Mouse (Mus musculus) urinary bladder, postnatal 4 days (tissue): ENCODE measurements at regions not wholly inside any gene's neighbourhood (a gene's known extent, or its start where the extent isn't known, plus 50 kb on each side); places are given as distances from the start of the nearest gene placed in this dataset.
A peak's percentile ranks its signal among the peaks of the same experiment; 100 is the strongest.
"Not testable (repeated sequence)": the region's sequence is repeated elsewhere in the genome, so short reads cannot be mapped to it uniquely, and the experiment has no call there.

Experiments used
- DNase-seq, 2 experiments: peaks; one replicate each; pipeline ENCODE4 v3.0.0; 2021 to 2022; ENCODE audit warnings: low spot score in 2 of 2

DNA sequence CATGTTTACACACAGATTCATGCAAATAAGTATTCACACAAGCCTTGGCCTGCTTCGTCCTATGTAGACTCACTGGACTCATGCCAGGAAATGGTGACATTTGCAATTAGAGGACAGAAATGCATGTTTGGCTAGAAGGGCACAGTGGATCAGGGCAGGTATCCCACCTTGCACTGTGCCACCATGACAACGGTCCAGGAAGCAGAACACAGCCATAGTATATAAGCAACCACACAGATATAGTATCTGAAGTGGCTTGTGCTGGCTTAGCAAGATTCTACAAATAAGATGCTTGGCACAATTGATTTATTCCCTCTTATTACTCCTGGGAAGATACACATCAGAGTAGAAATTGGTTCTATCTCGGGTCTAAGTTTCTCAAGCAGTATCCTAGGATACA is 218.0 kb downstream of the Unc5cl start:
- no peak for DNase-seq

- peak in 1 of 2 experiments; percentile 5 for DNase-seq
These were observed 223.6 kb downstream of the Unc5cl start for GRCm38 (mm10) chr17:48678216-48678832.

DNA sequence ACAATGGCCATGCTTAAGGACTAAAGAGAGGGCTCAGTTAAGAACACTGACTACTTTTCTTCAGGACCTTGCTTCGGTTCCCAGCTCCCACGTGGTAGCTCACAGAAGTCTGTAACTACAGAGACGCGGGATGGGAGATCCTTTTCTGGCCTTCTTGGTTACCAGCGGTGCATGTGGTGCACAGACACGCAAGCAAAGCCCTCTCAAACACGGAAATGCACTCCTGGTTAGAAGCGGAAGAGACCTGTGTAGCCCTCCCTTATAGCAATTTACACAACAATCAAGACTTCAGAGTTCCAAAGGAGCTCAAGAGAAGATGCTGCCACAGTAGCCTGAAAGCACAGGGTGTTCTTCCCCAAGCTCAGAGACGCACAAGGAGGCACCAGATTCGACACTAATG is 225.6 kb downstream of the Unc5cl start:
- DNase-seq, result no peak

DNA sequence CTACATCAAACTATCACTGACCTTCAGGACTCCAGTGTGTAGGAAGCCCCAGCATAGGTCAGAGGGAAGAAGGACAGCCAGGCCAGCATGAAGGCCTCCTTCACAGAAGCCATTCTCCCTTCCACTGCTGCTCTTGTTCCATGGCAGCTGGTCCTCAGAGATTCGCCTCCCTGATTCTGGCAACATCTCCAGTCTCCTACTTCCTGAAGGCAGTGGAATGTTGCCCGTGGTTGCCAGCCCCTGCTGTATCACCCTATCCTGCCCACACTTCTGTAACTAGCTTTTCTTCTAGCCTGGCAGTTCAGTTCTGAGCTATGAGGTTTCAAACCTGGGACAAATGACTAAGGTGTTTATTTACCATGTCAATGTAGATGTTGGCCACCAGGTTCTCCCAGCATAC is 234.2 kb downstream of the Unc5cl start:
- no peak for DNase-seq

DNA sequence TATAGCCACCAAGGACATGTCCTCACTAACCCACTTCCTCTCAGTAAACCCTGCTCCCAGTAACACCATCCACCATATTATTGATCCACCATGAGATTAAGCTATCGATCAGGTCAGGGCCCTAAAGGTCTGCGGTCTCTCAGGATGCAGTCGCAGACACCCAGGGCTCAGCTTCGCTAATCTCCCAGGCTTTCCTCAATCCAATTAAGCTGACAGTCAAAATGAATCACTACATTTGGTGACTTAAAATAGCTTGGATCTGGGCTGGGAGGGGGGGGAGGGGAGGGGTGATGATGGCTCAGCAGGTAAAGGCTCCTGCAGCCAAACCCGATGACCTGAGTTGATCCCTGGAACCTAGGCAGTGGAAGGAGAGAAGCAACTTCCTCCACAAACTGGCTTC is 233.7 kb upstream of the Lrfn2 start:
- DNase-seq, result no peak

DNA sequence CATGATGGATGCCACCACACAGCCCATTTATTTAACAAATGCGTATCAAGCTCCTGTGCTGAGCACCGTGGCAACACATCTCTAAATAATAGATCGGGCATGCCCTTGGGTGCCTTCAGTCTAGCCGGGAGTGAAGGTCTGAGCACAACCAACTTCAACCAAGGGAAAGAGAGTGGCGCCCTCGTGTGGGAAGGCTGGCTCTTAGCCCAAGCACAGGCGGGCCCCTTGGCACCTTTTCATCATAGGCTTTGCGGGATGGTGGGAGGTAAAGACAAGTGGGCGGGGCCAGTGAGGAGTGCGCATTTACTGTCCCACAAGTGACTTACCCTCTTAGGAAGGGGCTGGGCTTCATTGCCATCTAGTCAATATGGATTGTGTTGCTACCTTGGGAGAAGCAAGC is 231.6 kb upstream of the Lrfn2 start:
- DNase-seq, result no peak

DNA sequence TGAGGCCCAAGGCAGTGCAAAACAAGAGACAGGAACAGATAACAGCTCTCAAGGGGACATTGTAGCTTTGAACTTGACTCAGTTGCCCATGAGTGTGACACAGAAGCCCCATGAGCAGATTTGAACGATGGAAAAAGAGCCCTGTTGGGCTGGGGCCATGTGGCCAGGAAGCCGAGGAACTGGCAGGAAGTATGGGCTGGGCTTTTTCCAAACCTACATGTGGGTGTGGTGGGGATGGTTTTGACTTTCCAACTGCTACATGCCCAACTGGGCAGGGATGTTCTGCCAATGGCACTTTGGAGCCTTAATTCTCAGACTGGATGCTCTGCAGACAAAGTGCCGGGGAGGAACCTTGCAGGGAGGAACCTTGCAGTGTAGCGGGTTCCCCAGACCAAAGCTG is 211.7 kb upstream of the Lrfn2 start:
- DNase-seq, result no peak

DNA sequence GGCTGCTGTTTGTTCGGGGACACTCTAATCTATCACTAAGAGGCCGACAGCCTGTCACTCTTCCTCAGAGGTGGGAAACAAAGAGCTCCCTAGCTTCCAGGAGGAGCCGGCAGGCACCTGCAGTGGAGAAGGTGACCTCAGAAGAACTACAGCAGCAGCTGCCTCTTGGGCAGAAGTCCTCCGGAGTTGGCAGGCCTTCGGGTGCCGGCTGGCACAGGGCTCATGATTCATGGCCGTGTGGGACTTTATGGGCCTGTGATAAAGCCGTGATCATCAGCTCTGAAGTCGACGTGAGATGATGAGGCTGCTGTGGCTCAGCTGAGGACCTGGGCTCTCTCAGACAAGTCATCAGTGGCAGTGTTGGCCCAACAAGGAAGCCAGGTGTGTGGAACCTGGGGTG is 208.9 kb upstream of the Lrfn2 start:
- no peak for DNase-seq

- DNase-seq, result no peak
These were observed 207.6 kb upstream of the Lrfn2 start for GRCm38 (mm10) chr17:48724513-48725112.

DNA sequence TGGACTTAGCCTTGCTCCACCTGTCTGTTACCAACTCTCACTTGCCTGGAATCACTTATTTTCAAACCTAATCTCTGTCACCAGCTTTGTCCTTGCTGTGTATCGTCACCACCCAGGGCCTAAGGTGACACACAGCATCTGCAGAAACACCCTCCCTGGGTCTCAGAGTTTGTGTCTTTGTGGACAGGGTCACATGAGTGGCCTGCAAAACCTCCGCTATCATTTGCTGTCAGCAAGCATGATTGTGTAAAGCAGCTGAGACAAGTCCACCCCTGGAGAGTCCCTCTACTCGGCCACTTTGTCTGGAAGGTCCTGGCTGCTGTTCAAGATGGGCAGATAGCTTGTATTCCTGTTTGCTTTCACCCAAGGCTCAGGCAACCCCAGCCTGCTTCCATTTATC is 205.7 kb upstream of the Lrfn2 start:
- no peak for DNase-seq

DNA sequence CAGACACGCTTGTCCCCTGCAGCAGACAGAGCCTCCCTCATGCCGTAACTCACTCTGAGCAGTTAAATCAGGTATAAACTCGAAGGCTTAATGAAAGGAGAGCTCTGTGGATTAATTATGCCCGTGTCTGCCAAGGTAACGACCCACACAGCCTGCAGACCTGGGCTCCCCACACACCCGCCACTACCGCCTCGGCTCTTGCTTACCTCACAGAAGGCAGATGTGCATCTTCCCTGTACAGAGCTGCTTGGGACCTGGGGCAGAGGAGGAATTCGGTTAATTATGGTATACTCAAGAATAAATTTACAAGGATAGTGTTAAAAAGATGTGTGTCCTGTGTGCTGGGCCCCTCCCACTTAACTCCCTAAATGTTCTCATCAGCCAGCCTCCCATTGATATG is 198.4 kb upstream of the Lrfn2 start:
- DNase-seq, result no peak

DNA sequence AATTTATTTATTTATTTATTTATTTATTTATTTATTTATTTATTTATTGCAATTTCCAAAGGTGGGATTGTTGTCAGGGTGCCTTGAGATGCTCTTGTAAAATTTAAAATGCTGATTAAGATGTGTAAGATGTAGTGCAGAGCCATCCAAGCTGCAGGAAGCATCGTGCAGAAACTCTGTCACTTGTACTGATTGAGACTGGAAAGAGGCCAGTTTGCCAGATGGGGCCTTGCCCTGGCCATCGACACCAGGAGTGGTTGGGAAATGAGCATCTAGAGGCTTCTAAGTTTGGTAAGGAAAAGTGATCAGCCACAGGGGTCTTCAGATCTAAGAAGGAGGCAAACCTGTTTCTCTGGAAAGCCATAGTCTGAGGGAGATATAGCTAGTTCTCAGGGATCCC is 195.0 kb upstream of the Lrfn2 start:
- not testable (repeated sequence) for DNase-seq

DNA sequence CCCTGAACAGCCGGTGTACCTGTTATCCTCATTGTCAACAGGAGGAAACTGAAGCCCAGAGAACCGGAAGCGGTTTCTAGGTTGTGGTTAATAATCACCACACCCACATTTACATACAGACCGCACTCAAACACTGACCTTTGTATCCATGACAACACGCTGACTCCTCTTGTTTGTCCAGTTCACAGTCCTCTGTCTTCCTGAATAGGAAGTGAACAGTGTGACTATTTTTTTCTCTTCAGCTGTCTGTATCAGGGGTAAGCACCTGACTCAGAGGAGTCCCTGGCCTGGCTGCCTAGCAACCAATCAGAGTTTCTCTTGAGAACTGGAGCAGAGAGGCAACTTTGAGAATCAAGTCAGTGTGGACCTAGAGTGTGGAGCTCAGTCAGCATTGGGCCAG is 193.5 kb upstream of the Lrfn2 start:
- DNase-seq, result no peak

DNA sequence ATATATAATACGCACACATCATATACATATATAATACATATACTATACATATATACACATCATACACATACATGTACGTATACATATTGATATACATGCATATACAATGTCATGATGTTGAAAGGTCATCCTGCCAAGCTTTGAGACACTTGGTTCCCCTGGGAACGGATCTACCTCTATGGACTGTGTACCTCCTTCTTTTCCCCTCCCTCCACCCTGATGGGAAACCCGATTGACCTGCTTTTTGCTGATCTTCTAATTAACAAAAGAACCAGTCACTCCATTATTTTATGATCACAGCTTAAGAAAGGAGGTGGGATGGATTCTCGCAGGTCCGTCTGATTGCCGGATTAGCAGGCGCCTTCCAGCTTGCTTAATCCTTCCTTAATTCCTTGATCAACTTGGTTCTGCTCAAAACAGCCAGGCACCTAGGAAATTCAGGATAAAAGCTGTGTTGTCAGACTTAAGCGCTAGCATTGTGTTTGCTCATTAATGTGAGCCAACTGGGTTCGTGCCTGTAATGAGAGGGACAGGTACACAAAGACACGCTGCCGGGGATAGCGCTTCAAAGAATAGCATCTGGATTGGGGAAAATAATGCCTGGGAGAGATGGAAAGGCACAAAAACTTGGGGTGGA is 189.3 kb upstream of the Lrfn2 start:
- no peak for DNase-seq

GRCm38 (mm10) chr17:48770099-48770498 is 162.1 kb upstream of the Lrfn2 start:
- no peak for DNase-seq

DNA sequence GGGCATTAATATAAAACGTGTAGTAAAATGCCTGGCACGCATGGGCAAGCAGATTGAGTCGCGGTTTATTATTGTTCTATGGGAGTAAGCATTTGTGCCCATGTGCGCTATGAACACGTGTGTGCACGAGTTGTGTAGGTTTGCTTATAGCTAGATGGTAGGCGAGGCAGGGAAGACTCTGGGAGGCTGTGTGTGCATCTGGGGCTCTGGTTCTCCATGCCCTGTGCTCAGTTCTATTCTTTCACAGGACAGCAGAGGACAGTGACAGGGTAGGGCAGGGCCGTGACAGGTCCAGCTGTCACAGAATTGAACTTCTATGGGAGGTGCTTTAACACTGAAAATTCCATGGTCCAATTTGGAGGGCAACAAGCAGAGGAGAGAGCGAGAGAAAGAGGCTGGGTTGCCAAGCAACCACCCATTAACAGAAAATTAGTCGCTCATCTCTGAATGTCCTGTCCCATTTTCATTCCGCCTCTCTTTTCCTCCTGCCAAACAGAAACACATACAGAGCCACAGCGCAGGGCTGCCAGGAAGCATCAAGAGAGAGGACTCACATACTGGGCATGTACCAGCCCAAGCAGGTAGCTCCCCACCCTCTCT is 160.4 kb upstream of the Lrfn2 start:
- no peak for DNase-seq

DNA sequence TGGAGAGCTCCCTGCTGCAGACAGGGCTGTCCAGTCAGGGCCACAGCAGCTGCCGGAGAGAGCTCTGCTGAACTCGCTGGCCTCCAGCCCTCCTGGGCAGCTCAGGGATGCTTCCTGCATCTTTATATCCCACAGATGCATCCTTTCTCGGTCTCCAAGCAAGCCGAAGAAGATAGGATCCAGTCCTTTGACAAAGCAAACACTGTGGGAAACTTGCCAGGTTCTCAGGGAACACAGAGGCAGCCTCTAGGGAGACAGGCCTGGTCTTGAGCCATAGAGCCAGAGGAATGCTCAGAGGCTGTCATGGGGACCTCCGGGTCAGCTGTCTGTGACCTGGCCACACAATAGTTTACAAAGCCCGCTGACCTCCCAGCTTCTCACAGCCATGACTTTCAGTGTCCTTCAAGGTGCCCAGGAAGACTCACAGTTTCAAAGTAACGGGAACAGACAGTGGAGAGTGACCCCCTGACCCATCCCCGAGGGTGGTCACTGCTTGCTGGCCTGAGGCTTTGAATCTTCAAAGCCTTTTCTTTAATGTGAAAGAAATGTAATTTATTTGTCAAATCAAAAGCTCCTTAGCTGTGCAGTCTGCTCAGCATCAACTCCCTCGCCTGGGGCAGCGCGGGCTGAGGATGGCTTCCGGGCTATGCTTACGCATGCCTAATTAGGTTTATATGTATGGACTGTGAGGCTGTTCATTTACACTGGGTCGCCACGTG is 157.8 kb upstream of the Lrfn2 start:
- peak in 1 of 2 experiments; percentile 20 for DNase-seq

DNA sequence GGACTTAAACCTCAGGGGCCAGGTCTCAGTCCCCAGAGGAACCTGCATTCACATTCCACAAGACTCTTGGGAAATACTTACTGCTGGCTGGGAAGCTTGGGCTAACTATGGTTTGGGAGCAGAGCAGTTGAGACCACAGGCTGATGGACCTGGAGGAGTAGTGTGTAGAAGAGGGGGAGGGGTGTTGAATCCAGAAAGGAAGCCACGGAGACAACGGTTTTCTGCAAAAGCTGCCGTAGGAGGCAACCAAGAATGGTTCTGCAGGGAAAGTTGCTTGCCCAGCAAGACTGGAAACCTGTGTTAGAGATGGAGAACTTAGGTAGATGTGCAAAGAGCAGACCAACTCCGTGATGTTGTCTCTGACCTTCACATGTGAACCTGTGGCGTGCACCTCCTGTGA is 156.7 kb upstream of the Lrfn2 start:
- no peak for DNase-seq

DNA sequence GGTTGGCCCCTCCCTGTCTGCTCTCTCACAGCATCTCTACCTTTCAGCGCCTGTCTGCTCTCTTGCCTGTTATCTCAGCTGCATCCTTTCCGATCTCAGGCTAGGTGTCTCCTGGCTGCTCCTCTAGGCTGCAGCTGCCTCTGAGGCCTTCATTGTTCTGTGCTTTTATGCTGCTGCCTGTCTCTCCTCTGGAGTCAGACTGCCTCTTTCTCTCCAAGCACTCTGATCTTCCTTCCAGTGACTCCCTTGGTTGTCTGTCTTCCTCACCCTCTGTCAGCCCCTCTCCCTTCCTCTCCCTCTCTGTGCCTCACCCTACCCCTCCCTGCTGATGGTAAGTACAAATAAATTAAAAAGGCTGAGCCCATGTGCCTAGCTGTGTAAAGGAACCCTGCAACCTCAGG is 155.7 kb upstream of the Lrfn2 start:
- no peak for DNase-seq

- no peak for DNase-seq
These were observed 152.0 kb upstream of the Lrfn2 start for GRCm38 (mm10) chr17:48780217-48780616.

DNA sequence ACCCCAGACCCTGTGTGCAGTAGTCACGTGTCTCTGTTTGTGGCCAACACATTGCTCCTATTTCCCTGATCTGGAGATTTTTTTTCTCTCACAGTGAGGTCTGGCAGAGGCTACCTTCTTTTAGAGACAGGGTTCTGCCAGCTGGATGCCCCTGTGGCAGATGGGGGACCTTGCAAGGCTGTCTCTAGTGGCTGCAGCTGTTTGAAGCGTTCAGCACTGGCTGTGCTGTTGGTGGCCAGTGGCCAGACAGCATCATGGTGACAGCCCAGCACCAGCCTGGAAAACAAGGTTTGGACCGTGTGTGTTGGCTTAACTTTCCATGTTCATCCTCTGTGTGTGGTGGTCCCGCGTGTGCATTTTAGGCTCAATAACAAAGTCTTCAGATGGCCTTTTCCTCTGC is 147.8 kb upstream of the Lrfn2 start:
- DNase-seq, result no peak

- no peak for DNase-seq
These were observed 145.7 kb upstream of the Lrfn2 start for GRCm38 (mm10) chr17:48786501-48786900.

DNA sequence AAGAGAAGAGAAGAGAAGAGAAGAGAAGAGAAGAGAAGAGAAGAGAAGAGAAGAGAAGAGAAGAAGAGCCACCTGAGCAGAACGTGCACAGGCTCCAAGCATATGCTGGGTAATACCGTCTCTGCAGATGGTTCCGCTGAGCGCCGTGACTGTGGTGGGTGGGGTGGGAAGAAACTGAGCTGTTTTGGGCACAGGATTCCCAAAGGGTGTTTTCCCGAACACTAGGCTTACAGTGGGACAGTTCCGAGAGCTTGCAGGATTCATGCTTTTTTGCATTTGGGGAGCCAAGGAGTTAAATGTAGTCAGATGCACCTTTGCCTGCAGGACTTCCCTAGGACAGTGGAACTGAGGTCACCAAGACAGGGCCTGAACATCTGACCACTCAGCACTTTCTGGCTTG is 142.3 kb upstream of the Lrfn2 start:
- no peak for DNase-seq
